Mouse (Mus musculus) forebrain, embryonic 16.5 days (tissue): ENCODE measurements around the gene Jazf1. TPM values are rescaled to one million over a fixed set of nuclear protein-coding genes. Genes with fewer than 3 reads are reported as not detected.

Source experiments
- ATAC-seq: fragments of 200-750 bp; cut with Nextera tagmentation; 2 replicates; pipeline ENCODE4 v1.8.0; 2017; ENCODE audit warnings: mild to moderate bottlenecking, moderate library complexity
- H3K27ac ChIP-seq: fragments of 300-500 bp; sonication (generic); 2 replicates; pipeline ENCODE4 v1.5.1; 2014; ENCODE audit warnings: low read length, control low read depth
- H3K27me3 ChIP-seq: fragments of 300-500 bp; sonication (generic); replicated peaks from 2 replicates; pipeline ENCODE4 v1.6.1; 2014; ENCODE audit warnings: low read length; ENCODE audit not compliant: control insufficient read depth, insufficient read depth
- H3K36me3 ChIP-seq: fragments of 300-500 bp; sonication (generic); 2 replicates; pipeline ENCODE4 v1.6.1; 2014; ENCODE audit not compliant: control insufficient read depth, insufficient read depth
- H3K4me1 ChIP-seq: fragments of 300-500 bp; sonication (generic); replicated peaks from 2 replicates; pipeline ENCODE4 v1.6.1; 2014; ENCODE audit warnings: low read length; ENCODE audit not compliant: control insufficient read depth, insufficient read depth
- H3K4me2 ChIP-seq: fragments of 300-500 bp; sonication (generic); 2 replicates; pipeline ENCODE4 v1.6.1; 2014; ENCODE audit warnings: mild to moderate bottlenecking, low read length, control low read depth
- H3K4me3 ChIP-seq: fragments of 300-500 bp; sonication (generic); replicated peaks from 2 replicates; pipeline ENCODE4 v1.5.1; 2014; ENCODE audit warnings: mild to moderate bottlenecking, low read length, control low read depth
- H3K9ac ChIP-seq: fragments of 300-500 bp; sonication (generic); replicated peaks from 2 replicates; pipeline ENCODE4 v1.6.1; 2014; ENCODE audit warnings: low read depth, low read length, control low read depth
- H3K9me3 ChIP-seq: fragments of 300-500 bp; sonication (generic); 2 replicates; pipeline ENCODE4 v1.6.1; 2016; ENCODE audit warnings: low read length; ENCODE audit not compliant: control insufficient read depth
- WGBS: fragments of 180-500 bp; shearing (Covaris S2); extraction: QIAGEN DNeasy Blood & Tissue Kit; methylation state at CpG from one replicate; pipeline ENCODE4 v1.1.7; 2014; 5-methylcytosine and 5-hydroxymethylcytosine counted together
- polyA plus RNA-seq: library from polyadenylated mRNA; unstranded; fragments of >200 nt; fragmentation: Nextera tagmentation; extraction: Ambion mirVana; gene quantifications from 2 replicates; pipeline ENCODE4 v1.2.1, GENCODE M21; 2015

The Jazf1 gene
- polyA plus RNA-seq, 1 experiment from 2014 or later: 37.0 TPM

GRCm38 (mm10) chr6:52912143-52912918 lies 156.1 kb downstream of the Jazf1 start:
- Histone ChIP-seq H3K36me3 (no peaks in the 10 kb centered on the region), H3K4me1 (no peaks in the 10 kb centered on the region), H3K27me3 (no peaks in the 10 kb centered on the region; the same call in 1 of the 2 replicates), H3K9me3 (no peaks in the 10 kb centered on the region), H3K4me2 (no peak overlapping the region), H3K4me3 (no peak overlapping the region), H3K27ac (no peak overlapping the region), H3K9ac (no peak overlapping the region)
- ATAC-seq: no peak
- 73% methylated on average over 5 of the region's 5 CpGs for whole genome bisulfite sequencing

- WGBS: 72% methylated on average over 5 of the region's 5 CpGs
- no peak for ATAC-seq
- no peaks in the 10 kb centered on the region for H3K4me1 ChIP-seq
- 0 out of 2 replicates have a peak, but pooled peaks cover 2% of the 10 kb centered on the region for H3K27me3 ChIP-seq
- H3K36me3 ChIP-seq: no peaks in the 10 kb centered on the region
- H3K9me3 ChIP-seq: no peaks in the 10 kb centered on the region
- H3K4me3 ChIP-seq: no peak overlapping the region
- no peak overlapping the region for H3K9ac ChIP-seq
- H3K27ac ChIP-seq: no peak overlapping the region
- no peak overlapping the region for H3K4me2 ChIP-seq
Observed at GRCm38 (mm10) chr6:52906801-52907200, 161.6 kb downstream of the Jazf1 start.

GRCm38 (mm10) chr6:52905100-52905499 lies 163.3 kb downstream of the Jazf1 start:
- no peaks in the 10 kb centered on the region for H3K9me3 ChIP-seq
- no peak overlapping the region for H3K4me3 ChIP-seq
- ATAC-seq: no peak
- WGBS: 88% methylated on average over 3 of the region's 3 CpGs
- H3K4me2 ChIP-seq: no peak overlapping the region
- H3K27ac ChIP-seq: no peak overlapping the region
- H3K27me3 ChIP-seq: 0 out of 2 replicates have a peak, but pooled peaks cover 2% of the 10 kb centered on the region
- no peaks in the 10 kb centered on the region for H3K4me1 ChIP-seq
- no peak overlapping the region for H3K9ac ChIP-seq
- H3K36me3 ChIP-seq: no peaks in the 10 kb centered on the region

GRCm38 (mm10) chr6:52903226-52903960 lies 165.0 kb downstream of the Jazf1 start:
- 0 out of 2 replicates have a peak, but pooled peaks cover 2% of the 10 kb centered on the region for H3K27me3 ChIP-seq
- H3K4me1 ChIP-seq: no peaks in the 10 kb centered on the region
- no peak overlapping the region for H3K4me3 ChIP-seq
- no peak for ATAC-seq
- H3K36me3 ChIP-seq: no peaks in the 10 kb centered on the region
- H3K27ac ChIP-seq: no peak overlapping the region
- no peak overlapping the region for H3K4me2 ChIP-seq
- no peaks in the 10 kb centered on the region for H3K9me3 ChIP-seq
- WGBS: 82% methylated on average over 4 of the region's 4 CpGs
- H3K9ac ChIP-seq: no peak overlapping the region

- no peak for ATAC-seq
- H3K27ac ChIP-seq: no peak overlapping the region
- no peak overlapping the region for H3K9ac ChIP-seq
- H3K4me2 ChIP-seq: no peak overlapping the region
- H3K27me3 ChIP-seq: 0 out of 2 replicates have a peak, but pooled peaks cover 2% of the 10 kb centered on the region
- no peak overlapping the region for H3K4me3 ChIP-seq
- 96% methylated on average over 3 of the region's 3 CpGs for WGBS
- H3K9me3 ChIP-seq: no peaks in the 10 kb centered on the region
- H3K36me3 ChIP-seq: no peaks in the 10 kb centered on the region
- peaks cover 4% of the 10 kb centered on the region for H3K4me1 ChIP-seq
Observed at GRCm38 (mm10) chr6:52899574-52900245, 168.7 kb downstream of the Jazf1 start.

GRCm38 (mm10) chr6:52895075-52895474 lies 173.4 kb downstream of the Jazf1 start:
- peak overlapping the region; percentile 42 for H3K4me2 ChIP-seq

GRCm38 (mm10) chr6:52894501-52894823 lies 174.0 kb downstream of the Jazf1 start:
- H3K9ac ChIP-seq: no peak overlapping the region

More at GRCm38 (mm10) chr6:52895075-52895474, 173.4 kb downstream of the Jazf1 start:
- H3K9me3 ChIP-seq: no peaks in the 10 kb centered on the region
- 0 out of 2 replicates have a peak, but pooled peaks cover 2% of the 10 kb centered on the region for H3K27me3 ChIP-seq
- 14% methylated on average over 4 of the region's 4 CpGs for WGBS
- peaks cover 12% of the 10 kb centered on the region for H3K4me1 ChIP-seq
- H3K27ac ChIP-seq: peak overlapping the region; percentile 21; the same call in 1 of the 2 replicates
- no peaks in the 10 kb centered on the region for H3K36me3 ChIP-seq
- ATAC-seq: peak; percentile 34; the same call in 1 of the 2 replicates
- H3K9ac ChIP-seq: no peak overlapping the region
- H3K4me3 ChIP-seq: no peak overlapping the region

GRCm38 (mm10) chr6:52893811-52894500 lies 174.5 kb downstream of the Jazf1 start:
- Histone ChIP-seq H3K4me3 (no peak overlapping the region), H3K4me1 (peaks cover 12% of the 10 kb centered on the region), H3K36me3 (no peaks in the 10 kb centered on the region), H3K27me3 (peaks cover 7% of the 10 kb centered on the region; the same call in 1 of the 2 replicates), H3K9me3 (no peaks in the 10 kb centered on the region), H3K4me2 (peak overlapping the region; percentile 42), H3K27ac (peak overlapping the region; percentile 21), H3K9ac (no peak overlapping the region)
- peak; percentile 89 for ATAC-seq
- WGBS: 8% methylated on average over 9 of the region's 9 CpGs

More at GRCm38 (mm10) chr6:52894501-52894823, 174.0 kb downstream of the Jazf1 start:
- peak overlapping the region; percentile 21 for H3K27ac ChIP-seq
- H3K4me3 ChIP-seq: 0 out of 2 replicates have a peak overlapping the region, but pooled peaks have one; percentile 9
- peaks cover 12% of the 10 kb centered on the region for H3K4me1 ChIP-seq
- H3K9me3 ChIP-seq: no peaks in the 10 kb centered on the region
- H3K4me2 ChIP-seq: peak overlapping the region; percentile 42
- peak; percentile 73 for ATAC-seq
- 0 out of 2 replicates have a peak, but pooled peaks cover 5% of the 10 kb centered on the region for H3K27me3 ChIP-seq
- no peaks in the 10 kb centered on the region for H3K36me3 ChIP-seq
- WGBS: 1% methylated on average over 13 of the region's 13 CpGs
